Mouse (Mus musculus): ENCODE data around the gene Gca. TPM values are rescaled to one million over a fixed set of nuclear protein-coding genes. Genes with fewer than 3 reads are reported as not detected.

Gca gene
- total and polyA plus RNA-seq, 3 experiments, result 4.2 to 10.1 (median 4.7) TPM

- H3K9ac ChIP-seq (ENCODE audit: insufficient read depth, low read depth), result no peak overlapping the region
- peaks cover 0 to 2% of the 10 kb centered on the region in 2 experiments for H3K36me3 ChIP-seq (replicated peaks in 1 of 2; ENCODE audit: control insufficient read depth in 1 of 2, insufficient read depth in 1 of 2, low read length in 1 of 2)
- in situ Hi-C loops (cut with MboI; ENCODE audit: low pct_ligation_motif_present, low pct_unique_long_range_greater_than_20kb, low sequenced_read_pairs), result no loop called here
- H3K27me3 ChIP-seq (replicated peaks), result no peaks in the 10 kb centered on the region
- H3K4me3 ChIP-seq (replicated peaks in 1 of 3; ENCODE audit: low read depth in 2 of 3, low read length in 2 of 3, poor library complexity in 1 of 3), result no peak overlapping the region
- no peak for DNase-seq (ENCODE audit: extremely low read depth)
- H3K27ac ChIP-seq (ENCODE audit: insufficient read depth, low read depth), result no peak overlapping the region
- H3K4me1 ChIP-seq (ENCODE audit: control insufficient read depth in 1 of 2, insufficient read depth in 2 of 2), result peaks cover 9 to 21% of the 10 kb centered on the region in 2 experiments; a peak in 3 of 4 replicates
- H3K79me2 ChIP-seq (replicated peaks; ENCODE audit: control insufficient read depth, extremely low read depth, insufficient read depth, poor library complexity, severe bottlenecking), result no peaks in the 10 kb centered on the region
- TF ChIP-seq SMC3 (IDR thresholded peaks at IDR 0.05; ENCODE audit: low read depth, low read length), result no peak
- no peak for TF ChIP-seq MXI1 (IDR thresholded peaks at IDR 0.05; ENCODE audit: low read depth, low read length)
- TF ChIP-seq SIN3A (IDR thresholded peaks at IDR 0.05; ENCODE audit: low read length), result no peak
- TF ChIP-seq ETS1 (conservative IDR thresholded peaks at IDR 0.05; ENCODE audit: low read depth, low read length), result no peak
- TF ChIP-seq USF1 (IDR thresholded peaks at IDR 0.05; ENCODE audit: low read depth, low read length), result no peak
- TF ChIP-seq MYC (IDR thresholded peaks at IDR 0.05; ENCODE audit: low read depth, low read length), result no peak
- no peak for TF ChIP-seq ZMIZ1 (IDR thresholded peaks at IDR 0.05; ENCODE audit: low read depth, low read length)
- TF ChIP-seq JUND (conservative IDR thresholded peaks at IDR 0.05; ENCODE audit: low read depth, low read length), result no peak
- no peak for TF ChIP-seq USF2 (conservative IDR thresholded peaks at IDR 0.05; ENCODE audit: low read depth, low read length)
- TF ChIP-seq BHLHE40 (IDR thresholded peaks at IDR 0.05; ENCODE audit: low read depth, low read length), result no peak
- TF ChIP-seq EP300 (IDR thresholded peaks at IDR 0.05; ENCODE audit: low read length), result no peak
- no peak overlapping the region for H3K4me2 ChIP-seq (ENCODE audit: insufficient read depth, low read depth, poor library complexity, severe bottlenecking)
- dilution Hi-C loops (cut with MboI; ENCODE audit: extremely low pct_ligation_motif_present, extremely low pct_unique_long_range_greater_than_20kb, low sequenced_read_pairs), result no loop called here
- no peaks in the 10 kb centered on the region for H3K9me3 ChIP-seq (replicated peaks; ENCODE audit: low read length)
These were observed 24.2 kb upstream of the Gca start for GRCm38 (mm10) chr2:62639869-62640268.

GRCm38 (mm10) chr2:62643405-62644305 is 20.4 kb upstream of the Gca start:
- Histone ChIP-seq H3K79me2 (replicated peaks; ENCODE audit: control insufficient read depth, extremely low read depth, insufficient read depth, poor library complexity, severe bottlenecking) (no peaks in the 10 kb centered on the region), H3K4me2 (ENCODE audit: insufficient read depth, low read depth, poor library complexity, severe bottlenecking) (peak overlapping the region; percentile 21; the same call in 1 of the 2 replicates), H3K9ac (ENCODE audit: insufficient read depth, low read depth) (no peak overlapping the region), H3K36me3 (replicated peaks in 1 of 2; ENCODE audit: control insufficient read depth in 1 of 2, insufficient read depth in 1 of 2, low read length in 1 of 2) (no peaks in the 10 kb centered on the region), H3K27ac (ENCODE audit: insufficient read depth, low read depth) (no peak overlapping the region), H3K4me1 (ENCODE audit: control insufficient read depth in 1 of 2, insufficient read depth in 2 of 2) (peaks cover 3 to 22% of the 10 kb centered on the region in 2 experiments; a peak in 3 of 4 replicates), H3K27me3 (replicated peaks) (no peaks in the 10 kb centered on the region), H3K4me3 (replicated peaks in 1 of 3; ENCODE audit: low read depth in 2 of 3, low read length in 2 of 3, poor library complexity in 1 of 3) (no peak overlapping the region), H3K9me3 (replicated peaks; ENCODE audit: low read length) (no peaks in the 10 kb centered on the region)
- dilution Hi-C loops (cut with MboI; ENCODE audit: extremely low pct_ligation_motif_present, extremely low pct_unique_long_range_greater_than_20kb, low sequenced_read_pairs) (no loop called here), in situ Hi-C loops (cut with MboI; ENCODE audit: low pct_ligation_motif_present, low pct_unique_long_range_greater_than_20kb, low sequenced_read_pairs) (no loop called here)
- peak; percentile 61 for DNase-seq (ENCODE audit: extremely low read depth)
- TF ChIP-seq KAT2A (IDR thresholded peaks at IDR 0.05; ENCODE audit: insufficient replicate concordance, low read length) (no peak), CTCF (conservative IDR thresholded peaks at IDR 0.05 in 1 of 2, IDR thresholded peaks at IDR 0.05 in 1 of 2; ENCODE audit: low read depth in 2 of 2, low read length in 2 of 2) (peak; percentile 64 to 75), SMC3 (IDR thresholded peaks at IDR 0.05; ENCODE audit: low read depth, low read length) (0 out of 2 replicates have a peak, but pooled peaks have one; percentile 6)
